Mouse (Mus musculus): ENCODE data around the gene Adtrp. TPM values are rescaled to one million over a fixed set of nuclear protein-coding genes. Genes with fewer than 3 reads are reported as not detected.

Gene Adtrp
- polyA plus RNA-seq, 1 experiment from 2014 or later, result not detected

DNA sequence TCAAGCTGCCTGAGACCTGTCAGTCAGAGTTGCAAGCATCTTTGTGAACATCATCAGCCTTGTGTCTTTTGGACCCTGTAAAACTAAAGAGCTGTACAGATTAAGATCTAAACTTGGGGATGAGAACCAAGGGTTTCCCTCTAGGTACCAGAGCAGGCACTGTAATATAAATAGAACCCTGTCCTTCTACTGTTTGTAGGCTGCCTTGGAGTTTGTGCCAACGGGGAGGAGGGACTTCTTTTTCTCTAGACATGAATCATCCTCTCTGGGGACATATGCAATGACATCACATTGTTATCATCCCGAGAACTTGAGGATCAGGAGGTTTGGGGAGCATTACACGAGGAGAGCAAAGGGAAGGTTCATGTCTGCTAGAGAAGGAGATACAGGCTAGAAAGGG is 24.4 kb downstream of the Adtrp start:
- no peak for ATAC-seq (replicated peaks)
- Histone ChIP-seq H3K4me1 (no peaks in the 10 kb centered on the region), H3K4me3 (no peak overlapping the region), H3K27ac (no peak overlapping the region), H3K9me3 (no peaks in the 10 kb centered on the region), H3K9ac (no peak overlapping the region), H3K4me2 (no peak overlapping the region), H3K27me3 (replicated peaks) (no peaks in the 10 kb centered on the region), H3K36me3 (replicated peaks) (no peaks in the 10 kb centered on the region)
- 82% methylated on average over 3 of the region's 3 CpGs for WGBS

DNA sequence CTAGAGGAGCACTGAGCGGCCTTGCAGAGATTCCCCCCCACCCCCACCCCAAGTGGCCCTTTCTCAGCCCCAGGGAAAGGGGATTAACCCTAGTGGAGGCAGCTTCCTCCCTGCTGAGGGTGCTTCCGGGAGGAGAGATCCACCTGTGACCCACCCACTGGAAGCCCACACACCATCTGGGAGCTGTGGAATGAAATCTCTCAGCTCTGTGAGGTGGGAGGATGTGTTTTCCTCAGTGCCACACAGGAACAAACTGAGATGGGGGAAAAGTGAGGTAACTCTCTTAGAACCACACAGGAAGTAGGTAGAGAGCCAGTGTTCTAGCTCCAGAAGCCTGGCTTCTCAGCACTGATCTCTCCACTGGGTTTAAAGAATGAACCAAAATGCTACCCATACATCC is 24.9 kb downstream of the Adtrp start:
- Histone ChIP-seq H3K9ac (no peak overlapping the region), H3K36me3 (replicated peaks) (no peaks in the 10 kb centered on the region), H3K27ac (no peak overlapping the region), H3K4me1 (no peaks in the 10 kb centered on the region), H3K4me3 (no peak overlapping the region), H3K4me2 (no peak overlapping the region), H3K27me3 (replicated peaks) (no peaks in the 10 kb centered on the region), H3K9me3 (no peaks in the 10 kb centered on the region)
- ATAC-seq (replicated peaks), result no peak
- WGBS, result 15% methylated on average over 2 of the region's 2 CpGs

GRCm38 (mm10) chr13:41822091-41822490 is 25.4 kb downstream of the Adtrp start:
- Histone ChIP-seq H3K4me1 (no peaks in the 10 kb centered on the region), H3K27ac (no peak overlapping the region), H3K9ac (no peak overlapping the region), H3K4me2 (no peak overlapping the region), H3K36me3 (replicated peaks) (no peaks in the 10 kb centered on the region), H3K27me3 (replicated peaks) (no peaks in the 10 kb centered on the region), H3K4me3 (no peak overlapping the region), H3K9me3 (no peaks in the 10 kb centered on the region)
- ATAC-seq (replicated peaks), result no peak
- 35% methylated on average over 5 of the region's 5 CpGs for WGBS

DNA sequence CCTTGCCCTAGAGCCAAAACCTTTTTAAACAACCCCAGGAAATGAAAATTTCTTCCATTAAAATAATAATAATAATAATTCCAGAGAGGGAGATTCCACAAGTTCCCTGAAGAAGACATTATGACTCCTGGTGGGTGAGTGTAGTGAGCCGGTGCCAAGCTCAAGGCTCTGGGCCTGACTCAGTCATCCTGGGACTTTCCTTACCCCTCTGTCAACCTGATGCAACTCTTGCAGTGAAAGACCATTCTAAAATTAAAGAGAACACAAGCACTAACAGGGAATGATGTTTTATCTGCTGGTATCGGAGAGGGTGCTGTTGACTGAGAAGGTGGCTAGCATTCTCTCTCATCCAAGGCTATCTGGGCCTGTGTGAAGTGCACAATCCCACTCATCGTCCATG is 26.5 kb downstream of the Adtrp start:
- WGBS, result 93% methylated on average over 3 of the region's 3 CpGs
- Histone ChIP-seq H3K4me2 (no peak overlapping the region), H3K9ac (no peak overlapping the region), H3K36me3 (replicated peaks) (no peaks in the 10 kb centered on the region), H3K9me3 (no peaks in the 10 kb centered on the region), H3K27me3 (replicated peaks) (no peaks in the 10 kb centered on the region), H3K27ac (no peak overlapping the region), H3K4me1 (no peaks in the 10 kb centered on the region), H3K4me3 (no peak overlapping the region)
- ATAC-seq (replicated peaks), result no peak

DNA sequence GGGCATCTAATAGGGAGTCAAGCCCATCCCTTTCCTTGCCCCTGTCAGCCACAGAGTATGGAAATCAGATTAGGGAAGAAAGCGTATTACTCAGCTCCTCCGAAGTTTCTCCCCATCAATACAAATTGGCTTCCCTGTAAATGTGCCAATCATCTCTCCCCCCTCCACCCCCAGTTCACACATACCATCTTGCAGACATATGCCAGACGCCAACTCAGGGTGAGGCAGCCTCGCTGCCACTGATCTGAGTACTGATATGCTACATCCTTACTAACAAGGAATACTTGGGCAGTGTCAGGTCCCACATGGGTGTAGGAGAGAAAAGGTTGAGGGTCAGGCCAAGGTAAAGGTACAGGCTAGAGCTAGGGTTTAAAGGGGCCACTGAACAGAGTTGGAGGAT is 27.6 kb downstream of the Adtrp start:
- Histone ChIP-seq H3K4me3 (no peak overlapping the region), H3K27me3 (replicated peaks) (no peaks in the 10 kb centered on the region), H3K4me1 (no peaks in the 10 kb centered on the region), H3K27ac (no peak overlapping the region), H3K9me3 (no peaks in the 10 kb centered on the region), H3K9ac (no peak overlapping the region), H3K4me2 (no peak overlapping the region), H3K36me3 (replicated peaks) (no peaks in the 10 kb centered on the region)
- 84% methylated on average over 4 of the region's 4 CpGs for WGBS
- ATAC-seq (replicated peaks), result no peak

GRCm38 (mm10) chr13:41819484-41819883 is 28.0 kb downstream of the Adtrp start:
- WGBS, result 87% methylated on average over 4 of the region's 4 CpGs
- Histone ChIP-seq H3K4me1 (no peaks in the 10 kb centered on the region), H3K9me3 (no peaks in the 10 kb centered on the region), H3K9ac (no peak overlapping the region), H3K4me3 (no peak overlapping the region), H3K27me3 (replicated peaks) (no peaks in the 10 kb centered on the region), H3K27ac (no peak overlapping the region), H3K36me3 (replicated peaks) (no peaks in the 10 kb centered on the region), H3K4me2 (no peak overlapping the region)
- ATAC-seq (replicated peaks), result no peak

- Histone ChIP-seq H3K9ac (no peak overlapping the region), H3K27me3 (replicated peaks) (no peaks in the 10 kb centered on the region), H3K4me3 (no peak overlapping the region), H3K9me3 (no peaks in the 10 kb centered on the region), H3K36me3 (replicated peaks) (no peaks in the 10 kb centered on the region), H3K4me1 (no peaks in the 10 kb centered on the region), H3K4me2 (no peak overlapping the region), H3K27ac (no peak overlapping the region)
- WGBS, result 93% methylated on average over 4 of the region's 4 CpGs
- no peak for ATAC-seq (replicated peaks)
These were observed 29.9 kb downstream of the Adtrp start for GRCm38 (mm10) chr13:41817583-41817982.

GRCm38 (mm10) chr13:41816643-41817042 is 30.8 kb downstream of the Adtrp start:
- H3K9me3 ChIP-seq, result no peaks in the 10 kb centered on the region
- WGBS, result 97% methylated on average over 4 of the region's 4 CpGs
- H3K27ac ChIP-seq, result no peak overlapping the region
- no peak overlapping the region for H3K4me3 ChIP-seq
- no peaks in the 10 kb centered on the region for H3K36me3 ChIP-seq (replicated peaks)
- no peak overlapping the region for H3K9ac ChIP-seq
- H3K4me1 ChIP-seq, result no peaks in the 10 kb centered on the region
- no peak for ATAC-seq (replicated peaks)
- H3K4me2 ChIP-seq, result no peak overlapping the region
- H3K27me3 ChIP-seq (replicated peaks), result no peaks in the 10 kb centered on the region

GRCm38 (mm10) chr13:41810776-41811175 is 36.7 kb downstream of the Adtrp start:
- no peak overlapping the region for H3K4me2 ChIP-seq
- H3K4me3 ChIP-seq, result no peak overlapping the region
- H3K27ac ChIP-seq, result no peak overlapping the region
- no peaks in the 10 kb centered on the region for H3K27me3 ChIP-seq (replicated peaks)
- ATAC-seq (replicated peaks), result no peak
- no peaks in the 10 kb centered on the region for H3K36me3 ChIP-seq (replicated peaks)
- no peak overlapping the region for H3K9ac ChIP-seq
- 84% methylated on average over 7 of the region's 7 CpGs for WGBS
- no peaks in the 10 kb centered on the region for H3K9me3 ChIP-seq
- H3K4me1 ChIP-seq, result peaks cover 9% of the 10 kb centered on the region; the same call in 1 of the 2 replicates

DNA sequence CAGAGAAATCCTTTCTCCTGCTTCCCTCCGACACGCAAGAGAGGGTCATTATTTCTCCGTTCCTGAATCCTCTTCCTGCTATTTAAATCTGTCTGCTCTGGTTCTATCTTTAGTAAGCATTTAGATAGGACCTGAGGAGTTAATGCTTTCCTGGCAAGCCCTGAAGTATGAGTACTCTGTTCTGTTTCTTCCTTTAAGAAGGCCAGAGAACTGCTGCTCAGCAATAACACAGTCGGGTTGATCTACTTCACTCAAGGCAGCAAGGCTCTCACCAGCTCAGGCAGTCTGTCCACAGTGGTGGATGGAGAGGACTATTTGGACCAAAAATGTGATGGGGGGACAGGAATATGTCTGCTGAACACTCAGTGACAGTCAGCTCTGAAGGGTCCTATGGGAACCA is 39.7 kb downstream of the Adtrp start:
- Histone ChIP-seq H3K36me3 (replicated peaks) (no peaks in the 10 kb centered on the region), H3K9me3 (no peaks in the 10 kb centered on the region), H3K27ac (peak overlapping the region; percentile 48; the same call in 1 of the 2 replicates), H3K4me2 (no peak overlapping the region), H3K4me3 (no peak overlapping the region), H3K4me1 (peaks cover 9% of the 10 kb centered on the region; the same call in 1 of the 2 replicates), H3K9ac (no peak overlapping the region), H3K27me3 (replicated peaks) (no peaks in the 10 kb centered on the region)
- ATAC-seq (replicated peaks), result peak; percentile 27
- WGBS, result 33% methylated on average over 4 of the region's 4 CpGs

DNA sequence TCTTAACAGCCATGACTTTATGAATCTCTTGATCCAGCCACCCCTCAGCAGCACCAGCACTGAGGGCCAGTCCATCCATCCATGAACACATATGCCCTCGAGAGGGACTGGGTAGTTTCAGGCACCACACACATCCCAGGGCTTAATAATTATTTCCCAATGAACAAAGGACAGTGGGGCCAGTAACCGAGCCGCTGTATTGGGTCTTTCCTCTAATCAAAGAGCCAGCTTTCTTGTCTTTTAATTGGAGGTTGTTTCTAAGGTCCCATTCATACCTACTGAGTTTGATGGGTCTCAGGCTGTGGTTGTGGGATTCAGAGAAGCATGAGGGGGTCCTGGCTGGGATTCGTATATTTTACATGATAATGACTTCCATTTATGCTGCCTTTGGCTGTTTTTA is 40.2 kb downstream of the Adtrp start:
- H3K9me3 ChIP-seq, result no peaks in the 10 kb centered on the region
- ATAC-seq (replicated peaks), result peak; percentile 71
- H3K4me3 ChIP-seq, result no peak overlapping the region
- no peak overlapping the region for H3K27ac ChIP-seq
- peaks cover 10% of the 10 kb centered on the region; the same call in 1 of the 2 replicates for H3K4me1 ChIP-seq
- H3K4me2 ChIP-seq, result no peak overlapping the region
- H3K9ac ChIP-seq, result no peak overlapping the region
- whole genome bisulfite sequencing, result 38% methylated on average over 4 of the region's 4 CpGs
- no peaks in the 10 kb centered on the region for H3K27me3 ChIP-seq (replicated peaks)
- no peaks in the 10 kb centered on the region for H3K36me3 ChIP-seq (replicated peaks)

- no peaks in the 10 kb centered on the region for H3K9me3 ChIP-seq
These were observed 42.2 kb downstream of the Adtrp start for GRCm38 (mm10) chr13:41805138-41805820.

DNA sequence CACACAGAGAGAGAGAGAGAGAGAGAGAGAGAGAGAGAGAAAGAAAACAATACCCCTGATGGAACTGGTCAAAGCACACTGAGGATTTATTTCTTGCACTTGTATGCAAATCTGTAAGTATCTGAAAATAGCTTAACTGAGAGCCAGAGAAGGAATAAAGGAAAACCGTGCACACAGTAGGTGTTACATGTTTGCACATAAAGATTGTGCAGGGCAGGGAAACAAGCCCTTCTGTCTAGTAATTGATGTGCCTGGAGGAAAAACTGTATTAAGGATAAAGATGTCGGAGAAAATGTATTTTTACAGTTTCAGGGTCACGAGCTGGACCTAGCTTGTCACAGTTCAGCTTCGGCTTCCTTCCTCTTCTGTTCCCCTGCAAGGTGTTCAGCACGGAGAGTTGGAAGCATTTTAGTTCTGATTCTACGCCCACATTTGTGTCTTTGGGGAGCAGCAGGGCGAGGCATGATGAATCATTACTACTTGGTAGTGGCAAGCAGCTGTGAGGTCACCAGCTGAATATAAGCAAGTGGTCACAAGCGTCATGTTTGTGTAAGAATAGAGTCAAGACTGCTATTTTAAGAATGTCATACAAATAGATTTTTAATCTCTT is 43.7 kb downstream of the Adtrp start:
- H3K27ac ChIP-seq, result no peak overlapping the region
- H3K9ac ChIP-seq, result no peak overlapping the region
- 73% methylated on average over 8 of the region's 8 CpGs for WGBS
- H3K4me1 ChIP-seq, result peaks cover 28% of the 10 kb centered on the region
- H3K4me3 ChIP-seq, result no peak overlapping the region
- H3K36me3 ChIP-seq (replicated peaks), result no peaks in the 10 kb centered on the region
- no peaks in the 10 kb centered on the region for H3K9me3 ChIP-seq
- H3K27me3 ChIP-seq (replicated peaks), result no peaks in the 10 kb centered on the region
- H3K4me2 ChIP-seq, result no peak overlapping the region
- ATAC-seq (replicated peaks), result no peak

More at GRCm38 (mm10) chr13:41805138-41805820, 42.2 kb downstream of the Adtrp start:
- H3K27ac ChIP-seq, result no peak overlapping the region
- no peak for ATAC-seq (replicated peaks)
- H3K4me2 ChIP-seq, result no peak overlapping the region
- H3K9ac ChIP-seq, result no peak overlapping the region
- no peak overlapping the region for H3K4me3 ChIP-seq
- H3K36me3 ChIP-seq (replicated peaks), result no peaks in the 10 kb centered on the region
- WGBS, result 92% methylated on average over 7 of the region's 7 CpGs
- H3K27me3 ChIP-seq (replicated peaks), result no peaks in the 10 kb centered on the region
- H3K4me1 ChIP-seq, result peaks cover 28% of the 10 kb centered on the region

Data from midbrain, embryonic 15.5 days (tissue).